Mouse (Mus musculus): Measurements from ENCODE around the gene Ptprn.
"Not testable (repeated sequence)": the region's sequence is repeated elsewhere in the genome, so short reads cannot be mapped to it uniquely, and the experiment has no call there.

Gene Ptprn

GRCm38 (mm10) chr1:75253029-75253428, 11.3 kb downstream of the Ptprn start:
- DNase-seq (ENCODE audit: low spot score in 2 of 2): no peak

GRCm38 (mm10) chr1:75252308-75252707, 12.0 kb downstream of the Ptprn start:
- DNase-seq (ENCODE audit: low spot score in 2 of 2): no peak

- DNase-seq (ENCODE audit: low spot score in 2 of 2): peak; percentile 80 to 88
Measured at GRCm38 (mm10) chr1:75251112-75251970, 13.0 kb downstream of the Ptprn start.

DNA sequence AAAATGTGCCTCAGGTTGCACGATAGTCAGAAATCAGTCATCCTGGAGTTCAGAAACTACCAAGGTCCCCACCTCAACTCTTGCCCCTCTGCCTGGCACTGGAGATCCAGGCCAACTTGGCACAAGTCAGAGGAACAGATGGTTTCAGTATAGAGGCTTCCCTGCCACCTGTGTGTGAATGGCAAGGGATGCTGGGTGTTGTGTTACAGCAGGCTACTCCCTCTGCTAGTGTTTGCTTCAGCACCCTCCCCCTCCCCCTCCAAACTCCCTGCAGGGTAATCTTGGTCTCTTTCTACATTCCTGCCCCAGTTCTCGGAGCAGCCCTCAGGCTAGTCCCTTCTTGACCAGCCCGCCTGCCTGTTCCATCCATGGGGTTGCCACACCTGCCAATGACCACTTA, 13.8 kb downstream of the Ptprn start:
- no peak for DNase-seq (ENCODE audit: low spot score in 2 of 2)

DNA sequence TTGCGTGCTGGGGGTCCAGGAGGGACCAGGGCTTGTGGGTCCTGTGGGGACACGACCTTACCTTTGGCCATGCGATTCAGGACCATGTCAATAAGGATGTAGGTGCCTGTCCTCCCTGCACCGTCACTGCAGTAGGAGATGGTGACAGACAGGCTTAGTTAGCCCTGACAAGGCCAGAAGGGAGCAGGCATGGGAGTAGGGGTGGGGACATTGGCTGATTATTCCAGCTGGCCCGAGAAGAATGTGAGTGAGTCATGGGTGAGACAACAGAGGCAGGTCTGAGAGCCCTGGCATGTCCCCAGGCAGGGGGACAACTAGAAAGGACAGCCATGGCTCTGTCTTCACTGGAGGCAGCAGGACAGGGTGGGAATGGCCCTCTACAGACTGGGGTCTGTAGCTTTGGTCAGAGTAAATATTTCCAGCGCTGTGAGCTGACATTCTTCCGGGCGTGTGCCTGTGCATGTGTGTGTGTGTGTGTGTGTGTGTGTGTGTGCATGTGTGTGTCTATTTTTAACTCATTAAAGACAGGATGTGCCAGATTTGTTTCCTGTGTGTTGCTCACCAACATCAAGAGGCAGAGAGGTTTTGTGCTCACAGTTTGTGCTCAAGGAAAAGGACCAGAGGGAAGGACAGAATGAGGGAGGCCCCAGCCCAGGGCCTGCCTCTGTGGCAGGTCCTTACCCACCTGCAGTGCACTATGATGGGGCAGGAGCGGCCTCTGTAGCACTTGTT, 16.1 kb downstream of the Ptprn start:
- no peak for DNase-seq (ENCODE audit: low spot score in 2 of 2)

GRCm38 (mm10) chr1:75247071-75247930, 17.0 kb downstream of the Ptprn start:
- no peak for DNase-seq (ENCODE audit: low spot score in 2 of 2)

DNA sequence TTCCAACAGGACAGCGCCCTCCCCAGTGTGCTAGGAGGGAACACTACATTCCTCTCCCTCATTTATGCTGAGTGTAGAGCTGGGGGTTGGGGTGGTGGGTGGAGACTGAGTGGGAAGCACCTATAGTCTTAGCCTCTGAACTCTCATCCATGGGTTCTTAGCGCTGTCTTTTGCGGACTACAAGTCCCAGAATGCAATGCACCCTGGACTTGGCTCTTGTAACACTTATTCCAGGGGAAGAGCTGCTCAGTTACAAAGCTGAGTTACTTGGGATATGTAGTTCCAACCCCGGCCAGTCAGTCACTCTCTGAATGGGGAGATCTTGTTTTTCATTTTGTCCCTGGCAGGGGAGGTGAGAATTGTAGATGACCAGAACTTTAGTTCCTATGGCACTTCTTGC, 19.5 kb downstream of the Ptprn start:
- DNase-seq (ENCODE audit: low spot score in 2 of 2): no peak

GRCm38 (mm10) chr1:75244175-75244826, 20.0 kb downstream of the Ptprn start:
- no peak for DNase-seq (ENCODE audit: low spot score in 2 of 2)

DNA sequence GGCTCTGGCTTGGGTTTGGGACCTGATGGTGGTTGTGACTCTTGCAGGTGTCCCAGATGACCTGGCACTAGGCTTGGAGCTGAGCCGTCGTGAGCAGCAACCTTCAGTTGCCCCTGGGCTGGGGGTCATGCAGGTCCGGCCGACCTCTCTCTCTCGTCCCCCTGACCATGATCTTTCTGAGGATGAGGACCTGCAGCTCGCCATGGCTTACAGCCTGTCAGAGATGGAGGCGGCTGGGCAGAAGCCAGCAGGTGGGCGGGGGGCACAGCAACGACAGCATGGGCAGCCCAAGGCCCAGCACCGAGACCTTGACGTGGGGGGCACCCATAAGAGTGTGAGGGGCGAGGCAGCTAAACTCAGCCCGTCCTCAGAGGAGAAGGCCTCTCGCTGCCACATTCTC, 20.9 kb downstream of the Ptprn start:
- no peak for DNase-seq (ENCODE audit: low spot score in 2 of 2)

GRCm38 (mm10) chr1:75239591-75239990, 24.7 kb downstream of the Ptprn start:
- no peak for DNase-seq (ENCODE audit: low spot score in 2 of 2)

DNA sequence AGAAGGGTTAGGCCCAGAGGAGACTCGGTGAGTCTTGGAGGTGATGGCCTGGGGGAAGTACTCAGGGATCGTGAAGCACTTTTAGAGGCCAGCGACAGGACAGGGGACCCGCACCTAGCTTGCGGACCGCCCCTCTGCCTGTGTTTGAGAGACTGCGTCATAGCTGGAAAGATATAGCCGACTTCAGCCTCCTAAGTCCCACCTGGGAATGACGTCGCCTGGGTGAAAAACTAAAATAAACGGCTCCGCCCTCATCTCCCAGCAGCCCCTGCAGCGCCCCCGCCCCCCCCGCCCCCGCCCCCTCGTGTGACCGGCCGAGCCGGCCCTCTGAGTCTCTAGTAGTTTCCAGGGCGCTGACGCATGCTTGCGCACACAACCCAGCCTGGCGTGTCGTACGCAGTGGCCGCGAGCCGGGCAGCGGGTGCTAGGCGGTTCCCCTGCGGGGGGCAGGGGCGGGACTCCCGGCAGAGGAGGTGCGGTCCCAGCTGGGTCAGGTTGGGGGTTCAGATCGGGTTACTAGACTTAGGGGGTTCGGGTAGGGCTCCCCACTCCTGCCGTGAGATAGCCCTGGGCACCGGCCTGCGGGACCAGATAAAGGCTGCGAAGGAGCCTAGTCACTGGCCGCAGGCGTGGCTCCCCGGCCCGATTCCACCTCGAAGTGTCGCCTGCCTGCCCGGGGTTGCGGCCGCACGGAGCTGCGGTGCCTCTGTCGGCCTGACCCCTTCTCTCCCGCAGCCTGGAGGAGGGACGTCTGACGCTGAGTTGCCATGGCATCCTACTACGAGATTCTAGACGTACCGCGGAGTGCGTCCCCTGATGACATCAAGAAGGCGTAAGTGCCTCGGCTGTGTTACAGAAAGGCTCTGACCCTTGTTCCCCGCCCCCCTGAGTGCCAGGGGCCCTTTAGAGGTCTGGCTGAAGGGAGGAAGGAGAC, 27.9 kb downstream of the Ptprn start, which contains the start of gene Dnajb2:
Dnajb2 (plus strand) TSS at position 290 of the 934 bp plus-strand sequence.
- peak; percentile 91 to 92 for DNase-seq (ENCODE audit: low spot score in 2 of 2)

GRCm38 (mm10) chr1:75234606-75235005, 29.7 kb downstream of the Ptprn start:
- DNase-seq (ENCODE audit: low spot score in 2 of 2): peak; percentile 75 to 79

DNA sequence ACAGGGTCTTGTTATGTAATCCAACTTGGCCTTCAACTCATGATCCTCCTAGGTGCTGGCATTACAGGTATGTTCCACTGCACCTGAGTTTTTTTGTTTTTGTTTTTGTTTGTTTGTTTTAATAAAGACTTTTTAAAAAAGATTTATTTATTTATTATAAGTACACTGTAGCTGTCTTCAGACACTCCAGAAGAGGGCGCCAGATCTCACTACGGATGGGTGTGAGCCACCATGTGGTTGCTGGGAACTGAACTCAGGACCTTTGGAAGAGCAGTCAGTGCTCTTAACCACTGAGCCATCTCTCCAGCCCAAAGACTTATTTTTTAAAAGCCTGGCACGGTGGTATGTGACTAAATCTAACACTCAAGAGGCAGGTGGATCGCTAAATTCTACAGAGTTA, 31.8 kb downstream of the Ptprn start:
- not testable (repeated sequence) for DNase-seq (ENCODE audit: low spot score in 2 of 2)

GRCm38 (mm10) chr1:75231664-75232152, 32.6 kb downstream of the Ptprn start, which contains the start of gene A630095N17Rik:
A630095N17Rik (minus strand) TSS chr1:75232102.
- DNase-seq (ENCODE audit: low spot score in 2 of 2): no peak

DNA sequence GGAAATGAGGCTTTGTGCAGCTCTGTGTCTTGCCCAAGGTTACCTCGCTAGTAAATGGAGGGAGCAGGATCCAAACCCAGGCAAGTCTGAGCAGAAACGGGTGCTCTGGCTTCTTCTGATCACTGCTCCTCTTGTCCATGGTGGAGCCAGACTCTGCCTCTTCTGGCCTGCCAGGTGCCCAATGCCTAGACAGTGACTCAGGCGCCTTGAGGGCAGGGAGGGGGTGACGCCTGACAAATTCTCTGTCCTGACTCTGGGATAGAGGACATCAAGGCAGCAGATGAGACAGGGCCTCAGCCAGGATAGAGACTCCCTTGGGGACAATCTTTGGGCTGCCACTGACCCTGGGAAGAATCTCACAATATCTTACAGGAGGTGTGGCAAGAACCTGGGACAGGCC, 33.1 kb downstream of the Ptprn start:
- DNase-seq (ENCODE audit: low spot score in 2 of 2): no peak

GRCm38 (mm10) chr1:75230335-75230994, 33.8 kb downstream of the Ptprn start:
- DNase-seq (ENCODE audit: low spot score in 2 of 2): no peak

DNA sequence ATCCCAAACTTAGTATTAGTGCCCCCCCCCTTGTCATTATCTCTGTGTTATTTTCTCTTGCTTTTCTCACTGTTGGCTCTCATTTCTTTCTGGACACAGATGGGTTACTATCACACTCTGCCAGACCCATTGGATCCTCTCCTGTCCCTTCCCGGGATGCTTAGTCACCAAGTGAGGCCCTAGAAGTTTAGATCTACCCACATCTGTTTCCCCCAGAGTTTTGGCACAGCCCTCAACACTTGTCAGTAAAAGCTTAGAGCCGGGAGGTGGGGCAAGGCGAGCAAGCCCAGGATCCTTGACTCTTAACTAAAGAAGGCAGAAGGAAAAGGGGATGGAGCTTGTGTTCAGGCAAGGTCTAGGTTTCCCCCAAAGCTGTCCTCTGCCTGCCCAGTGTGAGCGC, 35.1 kb downstream of the Ptprn start:
- DNase-seq (ENCODE audit: low spot score in 2 of 2): no peak

DNA sequence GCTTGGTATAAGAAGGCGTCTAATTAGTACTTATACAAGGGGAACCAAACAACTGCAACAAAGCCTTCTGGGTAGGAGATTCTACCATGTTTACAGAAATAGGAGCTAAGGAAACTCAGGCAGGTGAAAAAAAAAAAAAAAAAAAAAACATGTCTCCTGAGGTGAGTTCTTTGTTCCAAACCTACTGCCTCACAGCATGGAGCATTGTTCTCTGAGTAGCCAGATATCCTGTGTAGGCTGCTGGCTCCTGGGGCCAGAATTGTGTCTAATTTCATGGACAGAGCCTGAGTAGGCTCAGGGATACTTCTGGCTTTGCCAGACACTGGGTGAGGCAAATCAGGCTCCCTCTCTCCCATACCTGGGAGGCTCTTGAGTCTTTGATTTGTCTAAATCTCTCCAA, 36.6 kb downstream of the Ptprn start:
- DNase-seq (ENCODE audit: low spot score in 2 of 2): no peak

- no peak for DNase-seq (ENCODE audit: low spot score in 2 of 2)
Measured at GRCm38 (mm10) chr1:75226138-75226537, 38.2 kb downstream of the Ptprn start.

- no peak for DNase-seq (ENCODE audit: low spot score in 2 of 2)
Measured at GRCm38 (mm10) chr1:75225473-75225872, 38.8 kb downstream of the Ptprn start.

Data from natural killer cell, adult 2 months (primary cell).